Mouse (Mus musculus) forebrain, embryonic 10.5 days (tissue): ENCODE results near the gene Hist1h3f. TPM values are rescaled to one million over a fixed set of nuclear protein-coding genes. Genes with fewer than 3 reads are reported as not detected.
A peak's percentile ranks its signal among the peaks of the same experiment; 100 is the strongest.

Experiments used
- DNase-seq: peaks from one replicate; pipeline ENCODE4 v3.0.0-alpha.2; 2017; ENCODE audit warnings: low spot score; ENCODE audit errors: extremely low spot score
- H3K27ac ChIP-seq: fragments of 300-500 bp; sonication (generic); 2 replicates; pipeline ENCODE4 v1.5.1; 2016; ENCODE audit warnings: mild to moderate bottlenecking
- H3K27me3 ChIP-seq: fragments of 300-500 bp; sonication (generic); 2 replicates; pipeline ENCODE4 v1.6.1; 2016; ENCODE audit warnings: mild to moderate bottlenecking; ENCODE audit not compliant: poor library complexity, severe bottlenecking
- H3K36me3 ChIP-seq: fragments of 300-500 bp; sonication (generic); replicated peaks from 2 replicates; pipeline ENCODE4 v1.6.1; 2016; ENCODE audit warnings: mild to moderate bottlenecking, moderate library complexity
- H3K4me1 ChIP-seq: fragments of 300-500 bp; sonication (generic); 2 replicates; pipeline ENCODE4 v1.6.1; 2016
- H3K4me3 ChIP-seq: fragments of 300-500 bp; sonication (generic); 2 replicates; pipeline ENCODE4 v1.5.1; 2016; ENCODE audit warnings: mild to moderate bottlenecking, moderate library complexity
- H3K9me3 ChIP-seq: fragments of 300-500 bp; sonication (generic); 2 replicates; pipeline ENCODE4 v1.6.1; 2016; ENCODE audit warnings: mild to moderate bottlenecking, moderate library complexity
- WGBS: fragments of 180-500 bp; shearing (Covaris S2); methylation state at CpG from one replicate; pipeline ENCODE4 v1.1.7; 2016; 5-methylcytosine and 5-hydroxymethylcytosine counted together
- polyA plus RNA-seq: library from polyadenylated mRNA; unstranded; fragments of >200 nt; fragmentation: Nextera tagmentation; extraction: Ambion mirVana; gene quantifications from 2 replicates; pipeline ENCODE4 v1.2.1, GENCODE M21; 2016

Gene Hist1h3f
- 1.00 and 1.7 TPM in 2 replicates for polyA plus RNA-seq

GRCm38 (mm10) chr13:23543965-23544786 lies at the start of gene Hist1h3f:
Gene Hist1h3f, plus strand, starts transcription at chr13:23544052.
- 1% methylated on average over 28 of the region's 45 CpGs for WGBS
- DNase-seq: peak; percentile 58
- no peaks in the 10 kb centered on the region for H3K36me3 ChIP-seq
- H3K9me3 ChIP-seq: no peaks in the 10 kb centered on the region
- H3K27me3 ChIP-seq: no peaks in the 10 kb centered on the region
- peaks cover 26% of the 10 kb centered on the region for H3K4me1 ChIP-seq
- peak within 1 kb of the TSS; percentile 57 for H3K4me3 ChIP-seq
- H3K27ac ChIP-seq: peak within 1 kb of the TSS; percentile 95

DNA sequence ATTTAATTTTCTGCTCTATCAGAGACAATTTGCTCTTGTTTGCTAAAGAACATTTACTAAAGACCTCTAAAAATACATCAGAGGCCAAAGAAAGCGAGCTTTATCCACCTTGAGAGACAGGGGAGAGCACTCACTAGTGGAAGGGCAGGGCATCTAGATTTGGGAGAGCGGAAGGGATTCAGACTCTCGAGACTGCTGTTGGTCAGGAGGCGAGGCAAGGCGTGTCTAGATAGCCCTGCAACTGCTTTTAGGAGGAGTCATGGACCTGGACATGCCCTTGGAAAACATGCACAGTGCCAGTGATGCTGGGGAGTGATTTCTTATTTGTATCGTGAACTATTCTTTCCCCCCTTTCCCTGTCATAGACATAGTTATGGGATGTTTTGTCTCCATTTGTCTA lies 48.3 kb upstream of the Hist1h3f start:
- 71% methylated on average over 6 of the region's 6 CpGs for WGBS
- H3K9me3 ChIP-seq: no peaks in the 10 kb centered on the region

DNA sequence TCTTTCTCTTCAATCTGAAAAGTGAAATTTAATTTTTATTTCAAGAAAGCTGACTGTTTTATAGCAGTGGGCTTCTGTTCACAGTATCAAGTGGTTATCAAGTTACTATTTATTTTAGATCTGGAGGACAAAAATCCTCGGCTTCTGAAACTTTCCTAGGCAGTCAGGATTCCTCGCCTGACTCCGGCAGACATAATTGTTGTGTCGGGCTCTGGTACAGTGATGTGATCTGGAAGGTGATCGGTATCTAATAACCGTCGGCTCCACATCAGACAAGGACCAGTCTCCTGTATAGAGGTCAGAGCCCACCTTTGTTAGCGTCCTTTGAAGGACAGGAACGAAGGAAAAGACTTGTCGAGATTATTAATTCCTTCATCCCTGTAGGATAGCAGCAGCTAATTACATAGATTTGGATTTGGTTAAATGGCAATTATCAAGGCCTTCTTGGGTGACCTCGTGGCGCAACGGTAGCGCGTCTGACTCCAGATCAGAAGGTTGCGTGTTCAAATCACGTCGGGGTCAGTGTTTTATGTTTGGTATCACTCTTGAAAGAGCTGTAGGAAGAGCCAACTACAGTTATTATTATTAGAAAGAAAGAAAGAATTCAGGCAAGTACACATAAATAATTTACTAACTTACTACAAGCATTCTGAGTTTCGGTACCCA lies 46.1 kb upstream of the Hist1h3f start:
- peak; percentile 77 for DNase-seq
- peaks cover 44% of the 10 kb centered on the region for H3K4me1 ChIP-seq
- no peaks in the 10 kb centered on the region for H3K9me3 ChIP-seq
- H3K4me3 ChIP-seq: peak overlapping the region; percentile 55
- peak overlapping the region; percentile 76 for H3K27ac ChIP-seq
- H3K36me3 ChIP-seq: no peaks in the 10 kb centered on the region
- WGBS: under 1% methylated on average over 19 of the region's 19 CpGs
- H3K27me3 ChIP-seq: peaks cover 2% of the 10 kb centered on the region; the same call in 1 of the 2 replicates

More for the DNA sequence above, 48.3 kb upstream of the Hist1h3f start:
- Histone ChIP-seq H3K36me3 (no peaks in the 10 kb centered on the region), H3K27me3 (peaks cover 4% of the 10 kb centered on the region; the same call in 1 of the 2 replicates), H3K4me3 (no peak overlapping the region), H3K27ac (no peak overlapping the region), H3K4me1 (peaks cover 37% of the 10 kb centered on the region)
- no peak for DNase-seq

DNA sequence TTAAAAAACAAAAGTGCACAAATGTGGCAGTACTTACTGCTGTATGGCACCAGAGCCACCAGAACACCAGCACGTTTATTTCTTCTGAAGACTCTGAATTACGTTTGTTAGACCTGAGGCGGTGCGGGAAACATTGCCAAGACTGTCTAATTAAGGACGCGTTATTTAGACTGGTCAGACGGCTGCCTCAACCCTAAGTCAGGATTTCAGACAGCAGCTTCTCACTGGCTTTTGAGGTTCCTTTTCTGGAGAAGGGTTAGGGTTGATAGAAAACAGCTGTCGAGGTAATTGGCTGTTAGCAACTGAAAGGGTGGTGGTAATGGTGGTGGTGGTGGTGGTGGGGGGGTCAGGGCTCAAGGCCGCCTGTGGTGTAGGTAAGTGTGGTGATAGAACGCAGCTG lies 45.2 kb upstream of the Hist1h3f start:
- 2% methylated on average over 10 of the region's 10 CpGs for WGBS

DNA sequence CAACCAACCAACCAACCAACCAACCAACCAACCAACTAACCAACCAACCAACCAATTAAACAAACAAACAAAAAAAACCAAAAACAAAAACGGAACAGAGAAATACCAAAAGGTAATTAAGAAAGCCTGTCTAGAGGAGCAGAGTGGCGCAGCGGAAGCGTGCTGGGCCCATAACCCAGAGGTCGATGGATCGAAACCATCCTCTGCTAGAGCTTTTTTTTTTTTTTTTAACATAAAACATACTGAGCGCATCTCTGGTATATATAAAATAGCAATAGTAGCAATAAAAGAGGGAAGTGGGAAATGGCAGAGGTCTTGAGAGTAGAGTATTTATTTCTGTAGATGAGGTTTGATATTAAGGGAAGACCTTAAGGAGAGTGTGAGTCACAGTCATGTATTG lies 43.9 kb upstream of the Hist1h3f start:
- WGBS: 0% methylated on average over 7 of the region's 7 CpGs
- Histone ChIP-seq H3K4me3 (peak overlapping the region; percentile 55), H3K4me1 (peaks cover 58% of the 10 kb centered on the region), H3K9me3 (no peaks in the 10 kb centered on the region), H3K27ac (no peak overlapping the region), H3K27me3 (no peaks in the 10 kb centered on the region), H3K36me3 (no peaks in the 10 kb centered on the region)
- no peak for DNase-seq

More for the DNA sequence above, 45.2 kb upstream of the Hist1h3f start:
- DNase-seq: no peak
- H3K4me3 ChIP-seq: peak overlapping the region; percentile 55
- no peaks in the 10 kb centered on the region for H3K27me3 ChIP-seq
- no peak overlapping the region for H3K27ac ChIP-seq
- H3K9me3 ChIP-seq: no peaks in the 10 kb centered on the region
- peaks cover 49% of the 10 kb centered on the region for H3K4me1 ChIP-seq
- no peaks in the 10 kb centered on the region for H3K36me3 ChIP-seq

DNA sequence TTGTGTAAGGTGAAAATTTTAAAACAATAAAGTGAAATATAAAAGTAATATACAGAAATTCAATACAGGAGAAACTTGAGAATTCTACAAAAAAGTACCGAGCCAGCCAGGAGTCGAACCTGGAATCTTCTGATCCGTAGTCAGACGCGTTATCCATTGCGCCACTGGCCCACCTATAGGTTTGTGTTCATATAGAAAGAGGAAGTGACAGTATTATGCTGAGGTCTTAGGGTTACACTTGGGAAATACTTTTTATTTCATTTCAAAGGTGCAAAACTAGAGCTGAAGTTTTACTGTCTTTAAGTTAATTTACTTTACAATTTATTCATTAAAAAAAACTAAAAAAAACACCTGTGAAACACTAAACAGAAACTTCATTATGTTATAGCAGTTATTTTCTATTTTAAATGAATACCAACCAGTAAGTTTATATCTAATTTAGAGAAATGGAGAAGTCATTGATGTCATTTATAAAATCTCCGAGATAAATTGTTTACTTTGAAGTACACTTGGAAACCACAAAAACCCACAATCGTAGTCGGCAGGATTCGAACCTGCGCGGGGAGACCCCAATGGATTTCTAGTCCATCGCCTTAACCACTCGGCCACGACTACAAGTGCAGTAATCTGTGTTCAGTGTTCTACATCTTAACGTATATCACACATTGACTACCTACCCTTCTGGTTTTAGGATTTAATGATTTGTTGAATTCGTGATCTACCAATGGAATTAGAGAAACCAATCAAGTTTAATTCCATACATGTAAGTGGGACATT lies 43.2 kb upstream of the Hist1h3f start:
- no peak overlapping the region for H3K27ac ChIP-seq
- H3K4me1 ChIP-seq: peaks cover 65% of the 10 kb centered on the region
- no peaks in the 10 kb centered on the region for H3K36me3 ChIP-seq
- peak overlapping the region; percentile 55 for H3K4me3 ChIP-seq
- peak; percentile 85 for DNase-seq
- under 1% methylated on average over 17 of the region's 17 CpGs for WGBS
- no peaks in the 10 kb centered on the region for H3K27me3 ChIP-seq
- no peaks in the 10 kb centered on the region for H3K9me3 ChIP-seq

GRCm38 (mm10) chr13:23501511-23501910 lies 42.3 kb upstream of the Hist1h3f start:
- 20% methylated on average over 5 of the region's 5 CpGs for WGBS
- Histone ChIP-seq H3K36me3 (no peaks in the 10 kb centered on the region), H3K4me3 (peak overlapping the region; percentile 55), H3K27ac (no peak overlapping the region), H3K4me1 (peaks cover 70% of the 10 kb centered on the region), H3K27me3 (no peaks in the 10 kb centered on the region), H3K9me3 (no peaks in the 10 kb centered on the region)
- DNase-seq: no peak

DNA sequence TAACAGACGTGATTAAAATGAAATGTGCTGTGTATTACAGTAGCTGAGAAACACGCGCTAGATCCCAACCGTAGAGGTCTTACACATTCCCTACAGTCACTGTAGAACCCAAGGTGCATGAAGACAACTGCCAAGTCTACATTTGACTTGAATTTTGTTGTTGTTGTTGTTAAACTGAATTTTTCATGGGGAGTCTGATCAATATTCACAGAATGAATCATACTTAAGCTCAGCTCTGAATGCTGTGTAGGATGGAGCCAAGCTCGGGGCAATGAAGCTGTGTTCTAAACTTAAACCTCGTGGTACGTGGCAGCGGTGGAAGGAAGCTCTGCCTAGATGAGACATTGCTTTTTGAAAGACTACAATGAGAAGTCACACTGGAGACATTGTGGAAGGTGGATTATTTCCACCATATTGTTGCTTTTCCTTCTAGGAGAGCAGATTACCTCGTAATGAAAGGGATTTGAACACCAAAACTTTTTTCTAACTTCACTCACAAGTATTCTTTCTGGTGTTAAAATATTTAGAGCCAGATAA lies 41.8 kb upstream of the Hist1h3f start:
- H3K36me3 ChIP-seq: no peaks in the 10 kb centered on the region
- no peak for DNase-seq
- 25% methylated on average over 9 of the region's 9 CpGs for WGBS
- peak overlapping the region; percentile 55 for H3K4me3 ChIP-seq
- peaks cover 70% of the 10 kb centered on the region for H3K4me1 ChIP-seq
- no peaks in the 10 kb centered on the region for H3K9me3 ChIP-seq
- no peaks in the 10 kb centered on the region for H3K27me3 ChIP-seq
- H3K27ac ChIP-seq: no peak overlapping the region

GRCm38 (mm10) chr13:23502916-23503315 lies 40.9 kb upstream of the Hist1h3f start:
- H3K9me3 ChIP-seq: no peaks in the 10 kb centered on the region
- WGBS: 26% methylated on average over 4 of the region's 4 CpGs
- H3K36me3 ChIP-seq: no peaks in the 10 kb centered on the region
- no peaks in the 10 kb centered on the region for H3K27me3 ChIP-seq
- 0 out of 2 replicates have a peak overlapping the region, but pooled peaks have one; percentile 27 for H3K4me3 ChIP-seq
- H3K4me1 ChIP-seq: peaks cover 70% of the 10 kb centered on the region
- no peak overlapping the region for H3K27ac ChIP-seq
- DNase-seq: no peak

DNA sequence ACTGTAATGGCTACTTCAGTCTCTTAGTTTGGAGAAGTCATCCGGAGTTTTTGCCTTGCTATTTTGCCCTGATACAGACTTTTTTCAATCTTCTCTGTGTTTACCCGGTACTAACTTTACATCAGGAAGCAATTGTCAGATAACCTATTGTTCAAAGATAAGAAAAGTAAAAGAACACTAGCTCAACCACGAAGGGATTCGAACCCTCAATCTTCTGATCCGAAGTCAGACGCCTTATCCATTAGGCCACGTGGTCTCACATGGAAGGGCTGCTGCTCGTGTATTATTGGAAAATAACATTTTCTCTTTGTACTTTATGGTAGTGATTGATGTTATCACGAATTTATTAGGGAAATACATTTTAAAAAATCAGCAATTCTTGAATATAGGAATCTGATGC lies 40.1 kb upstream of the Hist1h3f start:
- Histone ChIP-seq H3K27ac (no peak overlapping the region), H3K36me3 (no peaks in the 10 kb centered on the region), H3K4me3 (peak overlapping the region; percentile 27), H3K9me3 (no peaks in the 10 kb centered on the region), H3K4me1 (peaks cover 63% of the 10 kb centered on the region), H3K27me3 (no peaks in the 10 kb centered on the region)
- DNase-seq: peak; percentile 66
- WGBS: under 1% methylated on average over 9 of the region's 9 CpGs

GRCm38 (mm10) chr13:23505662-23506345 lies 38.0 kb upstream of the Hist1h3f start:
- Histone ChIP-seq H3K9me3 (no peaks in the 10 kb centered on the region), H3K27ac (peak overlapping the region; percentile 74), H3K4me3 (peak overlapping the region; percentile 59), H3K36me3 (no peaks in the 10 kb centered on the region), H3K4me1 (peaks cover 66% of the 10 kb centered on the region), H3K27me3 (no peaks in the 10 kb centered on the region)
- WGBS: 2% methylated on average over 14 of the region's 14 CpGs
- peak; percentile 54 for DNase-seq

GRCm38 (mm10) chr13:23506351-23506750 lies 37.5 kb upstream of the Hist1h3f start:
- DNase-seq: peak; percentile 72
- Histone ChIP-seq H3K36me3 (no peaks in the 10 kb centered on the region), H3K9me3 (no peaks in the 10 kb centered on the region), H3K4me1 (peaks cover 65% of the 10 kb centered on the region), H3K4me3 (peak overlapping the region; percentile 59), H3K27ac (peak overlapping the region; percentile 74; the same call in 1 of the 2 replicates), H3K27me3 (no peaks in the 10 kb centered on the region)
- under 1% methylated on average over 13 of the region's 13 CpGs for WGBS
